Mouse (Mus musculus) hematopoietic stem cell, adult 5-6 weeks (primary cell): ENCODE results near the gene Uchl4. TPM values are rescaled to one million over a fixed set of nuclear protein-coding genes. Genes with fewer than 3 reads are reported as not detected.

ENCODE experiments used
- ATAC-seq, 2 experiments: fragments of 125-278 bp in 1 of 2; replicated peaks in 1 of 2; 2 replicates each; pipeline ENCODE4 v1.8.0; 2016 to 2017; ENCODE audit warnings: inconsistent platforms in 2 of 2, mild to moderate bottlenecking in 2 of 2, moderate number of reproducible peaks in 2 of 2, low read depth in 1 of 2, moderate TSS enrichment in 1 of 2; ENCODE audit not compliant: low FRiP score in 2 of 2, poor library complexity in 2 of 2, severe bottlenecking in 2 of 2, insufficient read depth in 1 of 2, low TSS enrichment in 1 of 2
- total RNA-seq: library from RNA; stranded (forward); fragments of 172-1452, 232-1000 nt; gene quantifications from 2 replicates; pipeline ENCODE4 v1.2.3, GENCODE M21; 2017

Uchl4 gene
- total RNA-seq, 1 experiment from 2014 or later: not detected

GRCm38 (mm10) chr9:64221480-64221879 is 13.5 kb upstream of the Uchl4 start:
- no peak for ATAC-seq

- peak in 1 of 2 experiments; percentile 12; a peak in 1 of 4 replicates for ATAC-seq
Observed at GRCm38 (mm10) chr9:64222098-64222497, 12.9 kb upstream of the Uchl4 start.

DNA sequence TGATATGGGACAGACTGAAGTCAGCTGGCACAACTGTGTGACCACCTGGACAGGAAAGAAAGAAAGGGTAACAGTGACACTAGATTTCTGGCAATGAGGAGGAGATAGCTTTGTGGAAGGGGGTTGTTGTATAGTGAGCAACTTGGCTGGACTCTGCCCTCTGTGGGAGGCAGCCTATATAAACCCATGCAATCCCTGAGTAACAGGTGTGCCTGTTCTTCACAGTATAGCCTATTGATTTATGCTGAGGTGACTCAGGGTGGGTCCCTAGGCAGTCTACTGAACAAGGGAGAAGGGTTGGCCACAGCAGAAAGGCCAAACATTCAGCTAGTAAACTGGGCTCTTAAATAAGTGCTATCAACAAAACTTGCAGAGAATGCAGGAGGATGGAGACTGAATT is 9.2 kb upstream of the Uchl4 start:
- no peak for ATAC-seq

GRCm38 (mm10) chr9:64227736-64228135 is 7.3 kb upstream of the Uchl4 start:
- ATAC-seq: peak; percentile 17 to 56; a peak in 3 of 4 replicates

DNA sequence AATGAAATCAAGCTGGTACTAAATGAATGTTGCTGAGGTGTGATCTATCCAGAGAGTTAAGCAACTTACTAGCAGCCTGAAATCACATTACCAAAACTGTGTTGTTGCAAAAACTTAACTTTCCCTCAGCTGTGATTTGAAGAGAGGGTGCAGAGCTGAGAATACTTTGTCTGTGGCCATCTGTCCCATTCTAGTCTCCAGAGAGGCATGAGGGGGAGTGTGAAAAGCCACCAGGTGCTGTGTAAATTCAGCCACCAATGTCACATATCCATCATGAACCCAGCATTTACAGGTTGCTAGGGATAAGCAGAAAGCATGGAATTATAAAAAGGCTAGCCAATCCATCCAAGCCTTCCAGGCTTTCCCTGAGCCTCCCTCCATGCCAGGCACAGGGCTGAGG is 6.0 kb upstream of the Uchl4 start:
- no peak for ATAC-seq

GRCm38 (mm10) chr9:64231171-64231570 is 3.8 kb upstream of the Uchl4 start:
- 0 out of 4 replicates have a peak, but pooled peaks of 1 of the 2 experiments have one; percentile 9 for ATAC-seq

GRCm38 (mm10) chr9:64231674-64232073 is 3.3 kb upstream of the Uchl4 start:
- no peak for ATAC-seq

DNA sequence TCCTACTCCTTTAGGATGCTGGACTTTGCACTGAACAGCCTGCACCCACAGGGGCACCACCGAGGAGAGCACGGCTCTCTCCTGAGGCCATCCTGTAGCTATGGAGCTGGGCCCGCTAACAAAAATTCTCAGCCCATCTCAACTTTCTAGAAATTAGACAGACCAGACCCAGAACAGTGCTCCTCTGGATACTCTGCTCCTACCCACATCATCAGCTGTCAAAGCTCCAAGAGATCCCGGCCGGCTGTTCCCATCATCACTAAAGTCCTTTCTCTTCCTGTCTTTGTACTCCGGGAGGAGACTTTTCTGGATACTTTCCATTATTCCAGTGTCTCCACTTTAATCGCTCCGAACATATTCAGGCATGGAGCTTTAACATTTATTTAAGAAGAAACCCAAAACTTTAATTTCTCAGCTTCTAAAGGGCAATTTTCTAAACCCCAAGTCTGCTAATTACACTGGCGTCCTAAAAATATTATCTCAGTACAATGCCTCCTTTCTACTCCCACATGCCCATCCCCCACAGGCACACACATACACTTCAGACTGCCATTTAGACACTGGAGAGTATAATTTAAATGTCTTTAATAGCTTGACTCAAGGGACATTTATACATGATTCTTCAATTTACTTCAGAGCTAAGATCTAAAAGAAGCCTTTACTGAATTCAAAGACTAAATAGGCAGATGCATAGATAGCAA is 2.6 kb upstream of the Uchl4 start:
- no peak for ATAC-seq

DNA sequence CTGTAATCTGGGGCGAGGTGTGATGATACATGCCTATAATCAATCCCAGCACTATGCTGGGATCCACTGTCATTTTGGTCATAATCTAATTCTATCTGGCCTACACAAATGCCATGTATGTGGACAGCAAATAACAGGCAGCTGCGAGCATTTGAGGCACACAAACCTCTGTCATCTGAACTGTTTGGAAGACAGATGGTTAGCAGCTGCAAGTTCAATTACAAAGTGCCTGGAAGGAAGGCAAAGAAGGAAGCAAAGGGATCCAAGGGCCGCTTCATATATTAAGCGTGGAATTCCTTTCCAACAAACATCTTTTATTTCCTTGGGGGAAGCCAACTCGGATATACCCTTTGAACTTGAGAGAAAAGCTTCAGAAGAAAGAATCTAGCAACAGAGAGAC is 1.3 kb upstream of the Uchl4 start:
- no peak for ATAC-seq

DNA sequence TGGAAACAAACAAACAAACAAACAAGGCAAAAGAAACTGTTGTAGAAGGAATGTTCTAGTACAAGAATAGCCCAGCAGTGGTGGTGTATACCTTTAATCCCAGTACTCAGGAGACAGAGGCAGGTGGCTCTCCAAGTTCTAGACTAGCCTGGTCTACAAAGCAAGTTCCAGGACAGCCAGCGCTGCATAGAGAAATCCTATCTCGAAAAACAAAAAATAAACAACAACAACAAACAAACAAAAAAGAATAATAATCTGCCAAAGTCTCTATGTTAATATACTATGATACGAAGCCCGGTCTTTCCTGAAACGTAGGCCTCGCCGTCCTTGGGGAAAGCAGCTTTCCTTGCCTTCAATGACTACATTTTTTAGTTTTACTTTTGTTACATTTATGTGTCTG is 1.1 kb downstream of the Uchl4 start:
- no peak for ATAC-seq

- ATAC-seq: no peak
Observed at GRCm38 (mm10) chr9:64240116-64240515, 5.1 kb downstream of the Uchl4 start.

GRCm38 (mm10) chr9:64240681-64241080 is 5.7 kb downstream of the Uchl4 start:
- ATAC-seq: no peak

GRCm38 (mm10) chr9:64242381-64242831 is 7.4 kb downstream of the Uchl4 start:
- ATAC-seq: peak; percentile 32 to 53; a peak in 1 of 4 replicates

DNA sequence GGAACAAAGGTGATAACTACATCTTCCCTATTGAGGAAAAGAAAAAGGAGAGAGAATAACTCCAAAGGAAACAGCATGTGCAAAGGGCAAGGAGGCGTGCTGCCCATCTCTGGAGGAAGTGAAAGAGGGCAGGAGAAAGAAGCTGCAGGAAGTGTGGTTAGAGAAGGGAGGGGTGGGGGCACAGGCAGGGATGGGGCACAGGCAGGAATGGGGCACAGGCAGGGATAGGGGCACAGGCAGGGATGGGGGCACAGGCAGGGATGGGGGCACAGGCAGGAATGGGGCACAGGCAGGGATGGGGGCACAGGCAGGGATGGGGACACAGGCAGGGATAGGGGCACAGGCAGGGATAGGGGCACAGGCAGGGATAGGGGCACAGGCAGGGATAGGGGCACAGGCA is 14.4 kb downstream of the Uchl4 start:
- ATAC-seq: no peak

DNA sequence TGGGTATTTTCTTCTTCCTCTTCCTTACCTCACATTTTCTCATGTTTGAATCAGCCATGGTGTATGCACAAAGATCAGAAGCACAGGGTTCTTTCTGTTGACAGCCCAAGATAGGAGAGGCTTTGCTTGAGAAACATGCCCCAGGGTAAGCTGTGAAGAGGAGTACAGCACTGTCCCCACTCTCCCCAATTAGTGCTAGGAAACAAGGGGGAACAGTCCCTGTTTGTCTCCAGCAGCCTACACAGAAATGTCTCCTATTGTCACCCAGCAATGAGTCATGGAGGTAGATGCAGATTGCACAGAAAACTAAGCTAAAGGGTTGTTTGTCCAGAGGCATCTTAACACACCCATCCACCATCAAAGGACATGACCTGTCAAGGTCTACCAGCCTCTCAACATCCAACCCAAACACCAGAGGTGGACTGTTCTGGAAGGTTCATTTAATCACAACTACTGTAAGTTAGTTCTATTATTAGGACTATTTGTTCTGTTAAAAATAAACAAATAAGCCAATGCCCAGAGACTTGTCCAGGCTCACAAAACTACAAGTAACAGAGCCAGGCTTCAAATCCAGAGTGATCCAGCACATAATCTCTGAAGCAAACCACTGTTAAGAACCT is 15.2 kb downstream of the Uchl4 start:
- no peak for ATAC-seq

GRCm38 (mm10) chr9:64252591-64253020 is 17.6 kb downstream of the Uchl4 start:
- no peak for ATAC-seq

DNA sequence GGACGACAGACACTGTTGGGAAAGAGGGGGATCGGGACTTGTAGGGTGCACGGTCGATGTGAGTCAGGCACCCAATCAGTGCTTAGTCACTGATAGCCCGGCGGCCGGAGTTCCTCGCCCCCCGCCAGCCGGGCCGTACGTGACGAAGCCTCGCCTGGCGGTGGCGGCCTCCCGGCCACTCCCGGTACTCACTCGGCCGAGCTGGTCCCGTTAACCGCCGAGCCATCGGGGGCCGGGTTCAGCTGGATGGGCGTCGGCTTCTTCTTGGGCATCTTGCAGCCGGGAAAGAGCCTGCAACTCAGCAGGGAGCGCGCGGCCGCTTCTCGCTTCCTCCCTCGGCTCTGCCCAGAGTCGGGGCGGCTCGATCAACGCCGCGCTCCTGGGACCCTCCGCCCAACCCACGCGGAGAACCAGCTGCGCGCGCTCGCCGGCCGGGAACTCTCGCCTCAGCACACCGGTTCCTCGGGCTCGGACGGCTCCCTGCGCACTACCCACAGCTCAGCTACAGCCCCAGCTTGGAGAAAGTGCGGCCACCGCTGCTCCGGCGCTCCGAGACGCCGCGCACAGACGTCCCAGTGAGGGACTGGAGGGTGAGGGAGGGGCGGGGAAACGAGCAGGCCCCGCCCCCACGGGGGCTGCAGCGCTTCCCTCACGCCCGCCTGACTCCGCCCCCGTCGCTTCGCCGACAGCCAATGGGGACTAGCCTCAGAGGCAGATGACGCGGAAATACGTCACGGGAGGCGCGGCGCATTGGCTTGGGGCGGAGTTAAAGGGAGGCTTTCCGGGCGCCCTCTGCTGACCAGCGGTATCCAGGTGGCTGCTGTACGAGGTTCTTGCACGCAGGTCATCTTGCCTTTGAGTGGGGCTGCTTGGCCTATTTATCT is 18.3 kb downstream of the Uchl4 start, which contains the start of gene Map2k1:
Gene Map2k1, minus strand, starts transcription at position 611 of the 884 bp plus-strand sequence.
- peak; percentile 95 to 97 for ATAC-seq

- ATAC-seq: no peak
Observed at GRCm38 (mm10) chr9:64255422-64255821, 20.4 kb downstream of the Uchl4 start.
